Mouse (Mus musculus): Measurements from ENCODE around the gene Pdha1. TPM values are rescaled to one million over a fixed set of nuclear protein-coding genes. Genes with fewer than 3 reads are reported as not detected.

The Pdha1 gene
- polyA plus RNA-seq (2012) = 0.64 and 0.74 TPM in 2 replicates

GRCm38 (mm10) chrX:160137861-160138717, at the start of gene Pdha1:
TSS of gene Pdha1 (minus strand) at chrX:160138413.
- Histone ChIP-seq H3K36me3 (ENCODE audit: control insufficient read depth) (peaks cover 2% of the 10 kb centered on the region; the same call in 1 of the 2 replicates), H3K27me3 (ENCODE audit: control insufficient read depth) (no peaks in the 10 kb centered on the region), H3K4me3 (replicated peaks) (peak within 1 kb of the TSS; percentile 84), H3K9me3 (ENCODE audit: control insufficient read depth, low read length) (no peaks in the 10 kb centered on the region; the same call in 1 of the 2 replicates), H3K4me1 (ENCODE audit: control insufficient read depth) (peaks cover 19% of the 10 kb centered on the region)
- TF ChIP-seq GATA1 (IDR thresholded peaks at IDR 0.05; ENCODE audit: low read length) = no peak
- TF ChIP-seq TAL1 (IDR thresholded peaks at IDR 0.05; ENCODE audit: low read length) = no peak

DNA sequence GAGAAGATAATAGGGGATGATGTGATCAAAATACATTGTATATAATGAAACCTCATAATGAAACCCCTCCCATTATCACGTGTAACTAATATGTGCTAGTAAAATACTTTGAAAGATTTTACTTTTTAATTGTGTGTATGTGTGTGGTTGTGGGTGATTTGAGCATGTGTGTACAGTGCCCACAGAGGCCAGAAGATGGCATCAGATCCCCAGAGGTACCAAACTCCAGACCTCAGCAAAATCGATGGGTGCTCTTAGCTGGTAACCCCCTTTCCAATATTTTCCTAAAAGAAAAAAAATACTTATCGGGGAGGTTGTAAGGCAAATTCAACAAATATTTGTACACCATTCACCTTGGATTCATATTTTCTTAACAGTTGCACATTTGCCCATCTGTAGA, 40.8 kb upstream of the Pdha1 start:
- TF ChIP-seq GATA1 (IDR thresholded peaks at IDR 0.05; ENCODE audit: low read length) (no peak), TAL1 (IDR thresholded peaks at IDR 0.05; ENCODE audit: low read length) (no peak)
- Histone ChIP-seq H3K4me1 (ENCODE audit: control insufficient read depth) (no peaks in the 10 kb centered on the region), H3K9me3 (ENCODE audit: control insufficient read depth, low read length) (no peaks in the 10 kb centered on the region), H3K27me3 (ENCODE audit: control insufficient read depth) (no peaks in the 10 kb centered on the region), H3K36me3 (ENCODE audit: control insufficient read depth) (no peaks in the 10 kb centered on the region), H3K4me3 (replicated peaks) (no peak overlapping the region)

DNA sequence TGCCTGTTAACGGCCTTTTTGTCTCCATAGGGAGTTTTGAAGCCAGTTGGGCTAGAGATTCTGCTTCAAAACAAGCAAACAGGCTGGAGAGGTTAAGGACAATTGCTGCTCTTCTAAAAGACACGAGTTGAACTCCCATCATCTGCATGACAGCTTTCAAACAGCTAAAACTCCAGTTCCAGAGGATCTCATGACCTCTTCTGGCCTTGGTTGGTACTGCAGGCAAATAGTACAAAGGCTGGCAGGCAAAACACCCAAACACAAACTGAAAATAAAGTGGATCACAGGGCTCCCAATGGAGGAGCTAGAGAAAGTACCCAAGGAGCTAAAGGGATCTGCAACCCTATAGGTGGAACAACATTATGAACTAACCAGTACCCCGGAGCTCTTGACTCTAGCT, 31.9 kb upstream of the Pdha1 start:
- Histone ChIP-seq H3K4me1 (ENCODE audit: control insufficient read depth) (no peaks in the 10 kb centered on the region), H3K9me3 (ENCODE audit: control insufficient read depth, low read length) (no peaks in the 10 kb centered on the region), H3K36me3 (ENCODE audit: control insufficient read depth) (no peaks in the 10 kb centered on the region), H3K4me3 (replicated peaks) (no peak overlapping the region), H3K27me3 (ENCODE audit: control insufficient read depth) (no peaks in the 10 kb centered on the region)
- TF ChIP-seq TAL1 (IDR thresholded peaks at IDR 0.05; ENCODE audit: low read length) = no peak
- no peak for TF ChIP-seq GATA1 (IDR thresholded peaks at IDR 0.05; ENCODE audit: low read length)

DNA sequence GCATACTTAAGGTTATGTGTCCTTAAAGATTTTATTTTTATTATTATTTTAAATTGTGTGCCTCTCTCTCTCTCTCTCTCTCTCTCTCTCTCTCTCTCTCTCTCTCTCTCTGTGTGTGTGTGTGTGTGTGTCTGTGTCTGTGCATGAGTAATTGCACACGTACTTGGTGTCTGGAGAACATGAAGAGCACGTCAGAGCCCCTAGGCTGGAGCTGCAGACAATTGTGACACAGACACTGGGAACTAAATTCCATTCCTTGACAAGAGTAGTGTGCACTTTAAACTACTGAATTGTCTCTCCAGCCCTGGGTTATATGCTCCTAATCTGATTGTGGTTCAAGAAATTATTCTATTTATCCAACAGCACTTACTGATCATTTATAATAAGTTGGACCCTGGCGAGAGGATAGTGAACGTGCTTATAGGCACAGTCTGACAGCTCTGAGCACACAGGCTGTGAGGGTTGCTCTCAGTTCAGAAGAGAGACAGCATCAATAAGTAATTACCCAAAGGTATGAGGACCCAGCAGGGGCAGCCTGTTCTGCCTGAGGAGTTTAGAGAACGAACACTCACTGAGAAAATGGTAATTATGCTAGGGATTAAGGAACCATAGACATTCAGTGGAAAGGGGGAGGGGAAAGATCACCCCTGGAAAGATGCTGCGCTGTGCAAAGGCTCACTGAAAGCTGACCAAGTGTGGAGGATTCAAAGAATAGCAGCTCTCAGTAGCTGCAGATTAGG, 28.2 kb upstream of the Pdha1 start:
- TF ChIP-seq GATA1 (IDR thresholded peaks at IDR 0.05; ENCODE audit: low read length) = no peak
- TF ChIP-seq TAL1 (IDR thresholded peaks at IDR 0.05; ENCODE audit: low read length) = no peak
- H3K36me3 ChIP-seq (ENCODE audit: control insufficient read depth) = no peaks in the 10 kb centered on the region

DNA sequence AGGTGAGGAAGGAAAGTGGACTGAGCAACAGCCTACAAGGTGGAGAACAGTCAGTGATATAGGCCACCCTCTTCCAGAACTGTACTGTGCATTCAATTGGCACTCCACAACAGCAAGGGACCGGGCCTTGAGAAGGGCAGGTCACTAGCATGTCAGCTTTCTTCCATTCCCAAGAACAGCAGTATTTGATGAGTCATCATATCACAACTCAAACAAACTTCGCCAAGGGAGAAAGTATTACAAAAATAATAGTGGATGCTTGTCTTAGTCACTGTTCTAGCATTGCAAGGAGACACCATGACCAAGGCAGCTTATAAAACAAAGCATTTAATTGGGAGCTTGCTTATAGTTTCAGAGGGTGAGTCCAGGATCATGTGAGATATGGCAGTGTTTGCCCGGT, 26.0 kb upstream of the Pdha1 start:
- no peaks in the 10 kb centered on the region for H3K27me3 ChIP-seq (ENCODE audit: control insufficient read depth)
- no peak overlapping the region for H3K4me3 ChIP-seq (replicated peaks)
- no peaks in the 10 kb centered on the region for H3K9me3 ChIP-seq (ENCODE audit: control insufficient read depth, low read length)
- no peaks in the 10 kb centered on the region for H3K36me3 ChIP-seq (ENCODE audit: control insufficient read depth)
- no peak for TF ChIP-seq GATA1 (IDR thresholded peaks at IDR 0.05; ENCODE audit: low read length)
- no peak for TF ChIP-seq TAL1 (IDR thresholded peaks at IDR 0.05; ENCODE audit: low read length)
- H3K4me1 ChIP-seq (ENCODE audit: control insufficient read depth) = no peaks in the 10 kb centered on the region

More for the DNA sequence above, 28.2 kb upstream of the Pdha1 start:
- Histone ChIP-seq H3K9me3 (ENCODE audit: control insufficient read depth, low read length) (no peaks in the 10 kb centered on the region), H3K4me1 (ENCODE audit: control insufficient read depth) (no peaks in the 10 kb centered on the region), H3K27me3 (ENCODE audit: control insufficient read depth) (no peaks in the 10 kb centered on the region), H3K4me3 (replicated peaks) (no peak overlapping the region)

DNA sequence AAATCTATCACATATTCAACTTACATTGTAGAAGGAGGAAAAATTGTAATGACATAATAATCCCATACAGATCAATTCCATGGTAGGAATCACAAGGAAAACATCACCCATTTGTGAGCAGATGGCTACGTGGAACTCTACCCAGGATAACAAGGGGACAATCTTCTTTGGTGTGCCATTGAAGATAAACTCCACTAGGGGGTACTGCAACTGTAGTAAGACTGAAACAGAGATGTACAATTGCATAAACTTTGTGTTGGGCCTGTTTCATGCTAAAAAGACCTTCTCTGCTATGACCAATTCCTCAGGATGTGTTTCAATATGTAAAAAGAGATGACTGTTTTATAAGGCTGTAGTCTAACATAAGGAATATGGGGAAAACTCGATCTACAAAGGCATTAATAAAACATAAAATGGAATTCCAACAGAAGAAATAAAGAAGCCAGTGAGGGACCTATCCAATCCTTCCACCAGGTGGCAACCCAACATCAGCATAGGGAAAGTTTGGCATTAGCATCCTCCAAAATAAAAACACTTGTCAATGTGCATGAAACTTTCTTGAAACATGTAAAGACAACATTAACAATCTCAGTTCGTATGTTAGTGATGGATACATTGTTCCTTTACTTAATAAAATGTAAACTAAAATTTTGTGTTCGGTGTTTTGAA, 15.1 kb upstream of the Pdha1 start:
- TF ChIP-seq GATA1 (IDR thresholded peaks at IDR 0.05; ENCODE audit: low read length) (no peak), TAL1 (IDR thresholded peaks at IDR 0.05; ENCODE audit: low read length) (no peak)
- no peaks in the 10 kb centered on the region; the same call in none of the 2 replicates for H3K27me3 ChIP-seq (ENCODE audit: control insufficient read depth)
- no peaks in the 10 kb centered on the region for H3K4me1 ChIP-seq (ENCODE audit: control insufficient read depth)
- no peaks in the 10 kb centered on the region for H3K9me3 ChIP-seq (ENCODE audit: control insufficient read depth, low read length)
- H3K36me3 ChIP-seq (ENCODE audit: control insufficient read depth) = no peaks in the 10 kb centered on the region
- no peak overlapping the region for H3K4me3 ChIP-seq (replicated peaks)

DNA sequence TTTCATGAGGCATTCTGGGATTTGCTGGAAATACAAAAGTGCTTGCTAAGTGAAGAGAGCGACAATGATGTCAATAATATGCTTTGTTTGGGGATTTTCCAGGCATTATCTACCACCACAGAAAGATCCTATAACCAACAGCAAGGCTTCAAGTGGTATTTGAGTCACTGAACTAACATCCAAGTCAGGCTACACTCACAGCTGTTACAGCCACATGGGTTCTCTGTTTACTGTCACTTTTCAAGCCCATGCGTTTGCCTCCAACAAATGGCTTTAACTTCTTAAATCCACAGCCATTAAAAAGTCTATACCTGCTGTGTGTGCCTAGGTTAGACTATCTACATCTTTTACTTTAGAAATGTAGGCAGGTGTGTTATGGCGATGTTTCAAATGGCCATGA, 10.6 kb upstream of the Pdha1 start:
- no peaks in the 10 kb centered on the region for H3K9me3 ChIP-seq (ENCODE audit: control insufficient read depth, low read length)
- TF ChIP-seq TAL1 (IDR thresholded peaks at IDR 0.05; ENCODE audit: low read length) = no peak
- no peak for TF ChIP-seq GATA1 (IDR thresholded peaks at IDR 0.05; ENCODE audit: low read length)
- H3K4me1 ChIP-seq (ENCODE audit: control insufficient read depth) = no peaks in the 10 kb centered on the region
- no peak overlapping the region for H3K4me3 ChIP-seq (replicated peaks)
- H3K27me3 ChIP-seq (ENCODE audit: control insufficient read depth) = no peaks in the 10 kb centered on the region; the same call in none of the 2 replicates
- H3K36me3 ChIP-seq (ENCODE audit: control insufficient read depth) = no peaks in the 10 kb centered on the region

GRCm38 (mm10) chrX:160147406-160147805, 9.2 kb upstream of the Pdha1 start:
- Histone ChIP-seq H3K36me3 (ENCODE audit: control insufficient read depth) (no peaks in the 10 kb centered on the region), H3K9me3 (ENCODE audit: control insufficient read depth, low read length) (no peaks in the 10 kb centered on the region), H3K4me3 (replicated peaks) (no peak overlapping the region), H3K4me1 (ENCODE audit: control insufficient read depth) (no peaks in the 10 kb centered on the region), H3K27me3 (ENCODE audit: control insufficient read depth) (no peaks in the 10 kb centered on the region; the same call in none of the 2 replicates)
- no peak for TF ChIP-seq GATA1 (IDR thresholded peaks at IDR 0.05; ENCODE audit: low read length)
- TF ChIP-seq TAL1 (IDR thresholded peaks at IDR 0.05; ENCODE audit: low read length) = no peak

DNA sequence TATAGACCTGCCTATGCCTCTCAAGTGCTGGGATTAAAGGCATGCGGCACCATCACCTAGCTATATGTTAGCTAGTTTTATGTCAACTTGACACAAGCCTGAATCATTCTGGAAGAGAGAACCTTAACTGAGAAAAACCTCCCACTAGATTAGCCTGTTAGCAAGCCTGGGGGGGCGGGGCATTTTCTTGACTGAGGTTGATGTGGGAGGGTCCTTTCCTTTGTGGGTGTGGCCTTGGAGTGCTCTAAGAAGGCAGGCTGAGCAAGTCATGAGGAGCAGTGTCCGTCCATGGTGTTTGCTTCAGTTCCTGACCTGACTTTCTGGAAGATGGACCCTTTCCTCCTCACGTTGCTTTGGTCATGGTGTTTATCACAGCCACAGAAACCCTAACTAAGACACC, 8.6 kb upstream of the Pdha1 start:
- no peaks in the 10 kb centered on the region for H3K9me3 ChIP-seq (ENCODE audit: control insufficient read depth, low read length)
- no peak overlapping the region for H3K4me3 ChIP-seq (replicated peaks)
- H3K4me1 ChIP-seq (ENCODE audit: control insufficient read depth) = no peaks in the 10 kb centered on the region
- no peaks in the 10 kb centered on the region; the same call in none of the 2 replicates for H3K27me3 ChIP-seq (ENCODE audit: control insufficient read depth)
- no peaks in the 10 kb centered on the region for H3K36me3 ChIP-seq (ENCODE audit: control insufficient read depth)
- TF ChIP-seq TAL1 (IDR thresholded peaks at IDR 0.05; ENCODE audit: low read length) (no peak), GATA1 (IDR thresholded peaks at IDR 0.05; ENCODE audit: low read length) (no peak)
